Mouse (Mus musculus): Measurements from ENCODE around the gene Lyrm2. TPM values are rescaled to one million over a fixed set of nuclear protein-coding genes. Genes with fewer than 3 reads are reported as not detected.

Gene Lyrm2
- total and polyA plus RNA-seq, 3 experiments = 35.7 to 135 (median 47.5) TPM

DNA sequence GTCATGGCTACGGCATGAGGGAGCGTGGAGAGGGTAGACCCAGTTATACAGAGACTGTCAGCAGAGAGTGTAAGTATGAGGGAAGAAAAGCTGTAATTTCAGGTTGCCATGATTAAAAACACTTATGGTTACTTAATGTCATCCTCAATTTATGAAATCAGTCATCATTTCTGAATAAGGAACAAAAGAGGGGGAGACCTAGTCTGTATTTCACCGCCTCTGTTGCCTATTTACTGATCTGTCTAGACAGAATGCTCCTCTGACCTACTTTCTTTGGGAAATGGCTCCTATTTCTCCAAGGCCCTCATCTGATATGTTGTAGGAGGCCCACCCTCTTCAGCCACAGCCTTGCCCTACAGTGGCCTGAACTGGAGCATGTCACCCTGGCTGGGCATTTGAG is 20.6 kb downstream of the Lyrm2 start:
- no peak overlapping the region for H3K9ac ChIP-seq (ENCODE audit: insufficient read depth, low read depth)
- H3K27me3 ChIP-seq (replicated peaks) = no peaks in the 10 kb centered on the region
- in situ Hi-C loops (cut with MboI; ENCODE audit: low pct_ligation_motif_present, low pct_unique_long_range_greater_than_20kb, low sequenced_read_pairs) = no loop called here
- dilution Hi-C loops (cut with MboI; ENCODE audit: extremely low pct_ligation_motif_present, extremely low pct_unique_long_range_greater_than_20kb, low sequenced_read_pairs) = no loop called here
- DNase-seq (ENCODE audit: extremely low read depth) = no peak
- no peaks in the 10 kb centered on the region for H3K9me3 ChIP-seq (replicated peaks; ENCODE audit: low read length)
- no peak overlapping the region for H3K4me3 ChIP-seq (replicated peaks in 1 of 3; ENCODE audit: low read depth in 2 of 3, low read length in 2 of 3, poor library complexity in 1 of 3)
- TF ChIP-seq HCFC1 (IDR thresholded peaks at IDR 0.05; ENCODE audit: low read depth, low read length) (no peak), RAD21 (IDR thresholded peaks at IDR 0.05; ENCODE audit: low read depth, low read length) (no peak), JUND (conservative IDR thresholded peaks at IDR 0.05; ENCODE audit: low read depth, low read length) (no peak)
- no peak overlapping the region for H3K27ac ChIP-seq (ENCODE audit: insufficient read depth, low read depth)
- H3K36me3 ChIP-seq (replicated peaks in 1 of 2; ENCODE audit: control insufficient read depth in 1 of 2, insufficient read depth in 1 of 2, low read length in 1 of 2) = peaks cover 0 to 2% of the 10 kb centered on the region in 2 experiments
- H3K4me2 ChIP-seq (ENCODE audit: insufficient read depth, low read depth, poor library complexity, severe bottlenecking) = no peak overlapping the region
- no peaks in the 10 kb centered on the region for H3K79me2 ChIP-seq (replicated peaks; ENCODE audit: control insufficient read depth, extremely low read depth, insufficient read depth, poor library complexity, severe bottlenecking)
- no peaks in the 10 kb centered on the region for H3K4me1 ChIP-seq (ENCODE audit: control insufficient read depth in 1 of 2, insufficient read depth in 2 of 2)

DNA sequence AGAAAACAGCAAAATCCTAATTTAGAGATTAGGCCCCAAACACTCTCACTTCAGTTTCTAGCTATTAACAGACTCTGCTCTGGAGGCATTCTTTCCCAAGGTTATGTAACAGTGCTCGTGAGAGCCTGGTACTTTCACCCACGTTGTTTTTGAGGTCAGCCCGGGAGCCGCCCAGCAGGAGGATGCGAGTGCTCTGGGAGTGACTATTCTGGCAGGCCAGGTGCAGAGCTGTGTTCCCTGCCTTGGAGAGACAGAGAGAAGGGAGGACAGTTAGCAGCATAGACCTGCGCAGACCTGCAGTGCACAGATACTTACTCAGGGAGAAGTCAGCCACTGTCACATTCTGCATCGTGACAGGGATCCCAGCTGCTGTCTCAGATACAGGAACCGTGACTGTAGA is 24.2 kb downstream of the Lyrm2 start:
- Histone ChIP-seq H3K9ac (ENCODE audit: insufficient read depth, low read depth) (no peak overlapping the region), H3K4me2 (ENCODE audit: insufficient read depth, low read depth, poor library complexity, severe bottlenecking) (no peak overlapping the region), H3K36me3 (replicated peaks in 1 of 2; ENCODE audit: control insufficient read depth in 1 of 2, insufficient read depth in 1 of 2, low read length in 1 of 2) (no peaks in the 10 kb centered on the region), H3K9me3 (replicated peaks; ENCODE audit: low read length) (no peaks in the 10 kb centered on the region), H3K79me2 (replicated peaks; ENCODE audit: control insufficient read depth, extremely low read depth, insufficient read depth, poor library complexity, severe bottlenecking) (no peaks in the 10 kb centered on the region), H3K27ac (ENCODE audit: insufficient read depth, low read depth) (no peak overlapping the region), H3K4me3 (replicated peaks in 1 of 3; ENCODE audit: low read depth in 2 of 3, low read length in 2 of 3, poor library complexity in 1 of 3) (no peak overlapping the region), H3K4me1 (ENCODE audit: control insufficient read depth in 1 of 2, insufficient read depth in 2 of 2) (no peaks in the 10 kb centered on the region), H3K27me3 (replicated peaks) (no peaks in the 10 kb centered on the region)
- dilution Hi-C loops (cut with MboI; ENCODE audit: extremely low pct_ligation_motif_present, extremely low pct_unique_long_range_greater_than_20kb, low sequenced_read_pairs) (no loop called here), in situ Hi-C loops (cut with MboI; ENCODE audit: low pct_ligation_motif_present, low pct_unique_long_range_greater_than_20kb, low sequenced_read_pairs) (no loop called here)
- DNase-seq (ENCODE audit: extremely low read depth) = no peak
- TF ChIP-seq USF2 (conservative IDR thresholded peaks at IDR 0.05; ENCODE audit: low read depth, low read length) = no peak

DNA sequence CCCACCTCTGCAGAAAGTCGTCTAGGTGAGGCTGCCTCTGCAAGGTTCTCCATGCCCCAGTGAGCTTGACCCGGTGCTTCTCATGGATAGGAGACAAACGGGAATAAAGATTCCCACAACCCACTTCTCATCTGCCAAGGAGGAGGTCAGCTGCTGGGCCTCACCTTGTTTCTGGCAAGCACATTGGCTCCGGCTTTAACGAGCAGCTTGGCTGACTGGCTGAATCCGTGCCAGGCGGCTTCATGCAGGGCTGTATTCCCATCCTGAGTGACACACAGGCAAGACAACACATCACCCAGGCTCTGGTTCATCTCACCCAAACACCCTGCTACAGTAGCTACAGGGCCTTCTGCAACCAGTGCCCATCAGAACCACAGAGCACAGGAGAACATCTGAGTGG is 26.9 kb downstream of the Lyrm2 start:
- Histone ChIP-seq H3K9ac (ENCODE audit: insufficient read depth, low read depth) (no peak overlapping the region), H3K4me1 (ENCODE audit: control insufficient read depth in 1 of 2, insufficient read depth in 2 of 2) (no peaks in the 10 kb centered on the region), H3K36me3 (replicated peaks in 1 of 2; ENCODE audit: control insufficient read depth in 1 of 2, insufficient read depth in 1 of 2, low read length in 1 of 2) (no peaks in the 10 kb centered on the region), H3K79me2 (replicated peaks; ENCODE audit: control insufficient read depth, extremely low read depth, insufficient read depth, poor library complexity, severe bottlenecking) (no peaks in the 10 kb centered on the region), H3K27ac (ENCODE audit: insufficient read depth, low read depth) (no peak overlapping the region), H3K4me2 (ENCODE audit: insufficient read depth, low read depth, poor library complexity, severe bottlenecking) (no peak overlapping the region), H3K4me3 (replicated peaks in 1 of 3; ENCODE audit: low read depth in 2 of 3, low read length in 2 of 3, poor library complexity in 1 of 3) (no peak overlapping the region), H3K9me3 (replicated peaks; ENCODE audit: low read length) (no peaks in the 10 kb centered on the region), H3K27me3 (replicated peaks) (no peaks in the 10 kb centered on the region)
- no peak for DNase-seq (ENCODE audit: extremely low read depth)
- in situ Hi-C loops (cut with MboI; ENCODE audit: low pct_ligation_motif_present, low pct_unique_long_range_greater_than_20kb, low sequenced_read_pairs) (no loop called here), dilution Hi-C loops (cut with MboI; ENCODE audit: extremely low pct_ligation_motif_present, extremely low pct_unique_long_range_greater_than_20kb, low sequenced_read_pairs) (no loop called here)
- no peak for TF ChIP-seq ELF1 (IDR thresholded peaks at IDR 0.05; ENCODE audit: low read depth, low read length)
- no peak for TF ChIP-seq BHLHE40 (IDR thresholded peaks at IDR 0.05; ENCODE audit: low read depth, low read length)
- no peak for TF ChIP-seq USF2 (conservative IDR thresholded peaks at IDR 0.05; ENCODE audit: low read depth, low read length)
- no peak for TF ChIP-seq EP300 (IDR thresholded peaks at IDR 0.05; ENCODE audit: low read length)
- TF ChIP-seq UBTF (IDR thresholded peaks at IDR 0.05; ENCODE audit: low read depth, low read length) = no peak
- no peak for TF ChIP-seq MXI1 (IDR thresholded peaks at IDR 0.05; ENCODE audit: low read depth, low read length)
- no peak for TF ChIP-seq TBP (conservative IDR thresholded peaks at IDR 0.05; ENCODE audit: low read depth, low read length)
- TF ChIP-seq ETS1 (conservative IDR thresholded peaks at IDR 0.05; ENCODE audit: low read depth, low read length) = no peak
- TF ChIP-seq SIN3A (IDR thresholded peaks at IDR 0.05; ENCODE audit: low read length) = no peak
- no peak for TF ChIP-seq TCF12 (IDR thresholded peaks at IDR 0.05; ENCODE audit: low read depth, low read length)
- TF ChIP-seq CHD1 (IDR thresholded peaks at IDR 0.05; ENCODE audit: low read depth, low read length) = no peak
- no peak for TF ChIP-seq IRF4 (IDR thresholded peaks at IDR 0.05; ENCODE audit: low read depth, low read length)

Measured in CH12.LX (cell line).